Mouse (Mus musculus) fibroblast of lung, adult 2 months (primary cell): ENCODE data around the gene Cars.
A peak's percentile ranks its signal among the peaks of the same experiment; 100 is the strongest.
"Not testable (repeated sequence)": the region's sequence is repeated elsewhere in the genome, so short reads cannot be mapped to it uniquely, and the experiment has no call there.

Experiments
- DNase-seq: peaks from one replicate; pipeline ENCODE4 v3.0.0-alpha.2; 2011; ENCODE audit warnings: low read depth

The Cars gene

DNA sequence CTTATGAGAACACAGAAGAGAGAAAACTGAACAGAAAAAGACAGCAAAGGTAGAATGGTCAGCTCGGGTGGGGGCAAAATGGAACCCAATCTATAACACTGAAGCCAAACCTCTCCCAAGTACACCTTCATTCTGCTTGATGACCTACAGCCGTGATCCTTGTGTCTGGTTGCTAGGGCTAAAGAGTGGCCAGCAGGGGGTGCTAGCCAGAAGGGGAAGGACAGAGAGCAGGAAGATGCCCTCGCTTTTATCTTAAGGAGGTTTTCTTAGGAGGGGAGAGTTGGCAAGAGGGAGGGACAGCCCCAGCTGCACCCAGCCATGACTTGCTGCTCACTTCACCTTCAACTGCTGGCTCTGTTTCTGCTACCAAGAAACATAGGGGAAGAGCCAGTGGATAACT, 15.9 kb downstream of the Cars start:
- peak; percentile 29 for DNase-seq

DNA sequence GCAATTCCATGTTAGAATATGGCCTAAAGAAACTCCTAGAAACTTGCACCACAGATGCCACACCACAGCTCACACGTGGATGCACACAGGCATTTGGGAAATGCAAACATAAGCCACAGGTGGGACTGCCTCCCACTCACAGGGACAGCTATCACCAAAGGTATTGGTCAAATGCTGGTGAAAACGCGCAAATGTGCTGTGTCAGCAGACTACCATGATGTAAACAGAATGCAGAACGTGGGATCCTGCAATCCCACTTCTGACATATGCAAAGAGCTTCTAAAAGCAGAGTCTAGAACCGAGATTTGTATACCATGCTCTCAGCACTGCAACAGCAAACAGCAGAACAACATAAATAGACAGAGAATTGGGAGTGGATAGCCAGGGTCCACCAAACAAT, 16.9 kb downstream of the Cars start:
- no peak for DNase-seq

DNA sequence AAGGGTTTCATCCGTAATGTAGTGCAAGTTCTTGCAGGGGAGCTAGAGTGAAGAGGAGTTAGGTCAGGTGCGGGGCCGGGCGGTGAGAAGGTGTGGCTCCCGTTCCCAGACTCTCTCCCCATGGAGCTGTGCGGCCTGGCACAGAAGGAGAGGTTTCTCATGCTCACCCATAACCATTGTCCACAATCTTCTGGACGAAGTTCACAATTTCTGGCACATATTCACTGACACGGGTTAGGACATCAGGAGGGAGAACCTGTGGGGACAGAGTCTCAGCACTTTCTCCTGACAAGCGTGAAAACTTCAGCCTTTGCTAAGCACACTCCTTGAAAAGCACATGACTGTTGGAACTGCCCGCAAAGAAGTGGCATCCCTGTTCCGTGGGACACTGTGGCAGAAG, 24.1 kb downstream of the Cars start:
- DNase-seq, result no peak

DNA sequence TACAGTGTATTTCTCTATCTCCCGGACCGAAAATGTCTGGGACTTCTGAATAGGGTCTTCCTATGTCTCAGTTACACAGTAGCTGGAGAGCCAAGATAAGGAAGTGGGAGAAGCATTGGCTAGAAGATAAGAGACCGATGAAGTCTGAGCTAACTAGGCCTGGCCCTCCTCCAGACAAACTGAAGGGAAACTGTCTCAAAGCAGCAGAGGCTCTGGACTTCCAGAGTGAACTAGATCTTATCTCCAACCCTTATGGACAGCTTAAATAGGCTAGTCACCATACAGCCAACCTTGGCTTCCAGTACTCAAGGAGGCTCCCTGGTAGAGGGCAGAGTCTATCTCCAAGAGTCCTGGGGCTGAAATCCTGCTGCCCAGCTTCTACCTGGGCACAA, 34.2 kb downstream of the Cars start:
- DNase-seq, result no peak

DNA sequence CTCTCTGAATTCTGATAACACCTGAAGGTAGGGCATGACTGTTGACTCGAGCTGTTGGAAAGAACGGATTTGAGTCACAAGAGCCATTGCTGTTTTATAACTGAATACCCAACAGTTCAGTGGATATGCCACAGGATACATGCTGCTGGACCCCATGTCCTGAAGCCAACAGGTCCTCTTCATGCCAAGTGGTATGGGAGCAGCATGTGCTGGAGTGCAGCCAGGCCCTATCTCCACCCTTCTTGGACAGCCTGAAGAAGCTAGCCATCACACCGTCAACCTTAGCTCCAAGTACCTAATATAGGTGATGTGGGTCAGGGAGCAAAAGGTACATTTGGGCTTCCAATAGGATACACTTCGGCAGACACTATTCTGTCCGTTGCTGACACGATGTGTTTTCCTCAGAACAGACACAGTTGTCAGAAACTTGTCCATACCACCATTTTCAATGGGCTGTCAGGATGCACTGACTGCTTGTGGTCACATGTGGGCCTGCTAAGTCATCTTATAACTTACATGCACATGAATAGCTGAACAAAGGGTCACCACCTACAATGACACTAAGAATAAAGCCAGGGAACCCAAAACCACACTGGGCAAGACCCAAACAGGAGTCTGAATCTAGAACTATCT, 34.8 kb downstream of the Cars start:
- no peak for DNase-seq

DNA sequence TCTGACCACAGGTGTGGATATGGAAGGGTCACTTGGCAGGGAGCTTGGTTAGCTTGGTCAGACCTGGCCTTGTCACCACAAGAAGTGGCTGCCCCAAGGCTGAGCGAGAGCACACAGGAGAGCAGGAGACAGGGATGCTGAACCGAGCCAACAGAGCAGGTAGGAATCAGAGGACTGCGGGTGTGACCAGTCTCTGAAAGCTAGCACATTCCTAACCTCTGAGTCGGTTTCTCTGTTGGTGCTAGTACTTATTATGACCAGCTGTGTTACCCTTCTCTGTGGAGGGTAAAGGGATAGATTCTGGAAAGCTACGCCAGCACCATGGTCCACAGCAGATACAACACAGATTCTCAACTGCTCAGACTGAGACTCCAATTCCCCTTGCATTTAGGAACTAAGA, 36.1 kb downstream of the Cars start:
- DNase-seq, result no peak

DNA sequence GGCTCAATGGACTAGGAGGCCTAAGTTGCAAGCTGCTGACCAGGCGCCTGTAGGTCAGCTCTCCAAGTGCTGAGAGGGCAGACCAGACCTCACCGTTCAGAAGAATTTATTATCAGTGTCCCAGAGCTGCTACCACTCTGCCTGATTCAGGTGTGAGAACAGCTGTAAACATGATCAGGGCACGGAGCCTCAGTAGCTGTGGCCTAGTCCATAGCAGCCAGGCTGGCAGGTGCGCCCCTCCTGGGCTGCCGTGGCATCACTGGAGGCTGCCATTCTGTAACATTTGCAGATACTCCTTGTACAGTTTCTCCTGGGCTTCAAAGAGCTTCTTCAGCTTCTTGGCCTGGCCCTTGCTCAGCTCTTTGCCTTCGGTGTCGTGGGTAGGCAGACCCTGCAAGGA, 42.3 kb downstream of the Cars start:
- no peak for DNase-seq

DNA sequence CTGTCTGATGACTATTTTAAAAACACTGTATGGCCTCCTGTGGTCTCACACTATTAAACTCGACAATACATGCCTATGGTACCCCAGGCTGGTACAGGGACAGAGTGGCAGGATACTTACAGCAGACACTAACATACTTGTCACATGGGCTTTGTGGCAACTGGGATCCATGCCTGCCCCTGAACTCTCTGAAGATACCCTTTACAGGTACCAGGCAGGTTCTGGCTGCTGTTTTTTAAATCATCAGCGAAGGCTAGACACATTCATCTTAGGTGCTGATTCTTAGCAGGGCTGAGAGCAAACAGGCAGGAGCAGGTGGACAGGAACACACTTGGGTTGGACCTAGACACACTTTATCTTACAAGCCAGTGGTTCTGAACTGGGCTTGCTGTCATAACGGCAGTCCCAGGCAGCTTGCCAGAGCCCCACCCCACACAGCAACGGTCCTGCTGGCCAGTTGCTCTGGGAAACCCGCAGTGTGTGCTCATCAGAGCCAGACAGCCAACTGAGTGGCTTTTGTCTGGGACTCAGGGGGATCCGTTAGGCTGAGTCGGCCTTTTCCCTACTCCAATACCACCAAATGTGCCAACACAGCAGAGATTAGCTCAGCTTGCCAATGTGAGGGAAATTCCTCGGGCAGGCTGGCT, 42.8 kb downstream of the Cars start:
- DNase-seq, result peak; percentile 41

DNA sequence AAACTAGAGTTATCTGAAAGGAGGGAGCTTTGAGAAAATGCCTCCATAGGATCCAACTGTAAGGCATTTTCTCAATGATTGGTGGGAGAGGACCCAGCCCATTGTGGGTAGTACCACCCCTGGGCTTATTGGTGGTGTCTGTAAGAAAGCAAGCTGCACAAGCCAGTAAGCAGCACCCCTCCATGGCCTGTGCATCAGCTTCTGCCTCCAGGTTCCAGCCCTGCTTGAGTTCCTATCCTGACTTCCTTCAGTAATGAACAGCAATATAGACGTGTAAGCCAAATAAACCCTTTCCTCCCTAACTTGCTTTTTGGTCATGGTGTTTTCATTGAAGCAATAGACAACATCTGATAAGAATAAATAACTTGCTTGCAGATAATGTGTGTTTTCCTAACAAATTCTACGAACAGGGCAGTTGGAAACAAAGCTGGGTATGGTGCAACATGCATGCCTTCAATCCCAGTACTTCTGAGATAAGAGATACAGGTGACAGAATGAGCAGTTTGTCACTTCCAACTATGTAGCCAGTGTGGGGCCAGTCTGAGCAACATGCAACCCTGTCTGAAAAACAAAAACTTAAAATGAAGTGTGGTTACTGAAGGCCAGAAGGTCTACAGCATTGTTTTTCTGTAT, 50.2 kb downstream of the Cars start:
- no peak for DNase-seq

DNA sequence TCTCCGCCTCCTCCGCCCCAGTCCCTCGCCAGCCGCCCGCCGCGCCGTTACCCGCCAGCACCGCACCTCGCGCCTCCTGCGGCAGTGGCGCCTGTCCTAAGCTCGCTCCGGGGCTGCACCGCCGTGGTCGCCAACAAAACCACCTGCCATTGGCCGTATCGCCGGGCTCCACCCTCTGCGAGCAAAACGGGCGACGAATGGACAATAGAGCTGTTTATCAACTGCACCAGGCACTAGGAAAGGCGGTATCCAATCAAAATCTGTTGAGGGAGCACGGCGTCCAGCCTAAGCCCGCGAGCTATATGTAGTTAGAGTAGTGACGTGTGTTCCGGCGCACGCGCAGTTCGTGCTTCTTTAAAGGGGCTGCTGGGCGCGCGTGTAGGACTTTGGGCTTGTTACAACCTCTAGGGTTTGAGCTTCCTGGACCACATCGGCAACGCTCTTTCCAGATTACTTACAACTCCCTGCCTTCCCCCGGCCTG, 50.9 kb downstream of the Cars start, which contains the start of gene Nap1l4:
Gene Nap1l4 (minus strand): TSS at position 131 of the 482 bp plus-strand sequence.
- peak; percentile 98 for DNase-seq

DNA sequence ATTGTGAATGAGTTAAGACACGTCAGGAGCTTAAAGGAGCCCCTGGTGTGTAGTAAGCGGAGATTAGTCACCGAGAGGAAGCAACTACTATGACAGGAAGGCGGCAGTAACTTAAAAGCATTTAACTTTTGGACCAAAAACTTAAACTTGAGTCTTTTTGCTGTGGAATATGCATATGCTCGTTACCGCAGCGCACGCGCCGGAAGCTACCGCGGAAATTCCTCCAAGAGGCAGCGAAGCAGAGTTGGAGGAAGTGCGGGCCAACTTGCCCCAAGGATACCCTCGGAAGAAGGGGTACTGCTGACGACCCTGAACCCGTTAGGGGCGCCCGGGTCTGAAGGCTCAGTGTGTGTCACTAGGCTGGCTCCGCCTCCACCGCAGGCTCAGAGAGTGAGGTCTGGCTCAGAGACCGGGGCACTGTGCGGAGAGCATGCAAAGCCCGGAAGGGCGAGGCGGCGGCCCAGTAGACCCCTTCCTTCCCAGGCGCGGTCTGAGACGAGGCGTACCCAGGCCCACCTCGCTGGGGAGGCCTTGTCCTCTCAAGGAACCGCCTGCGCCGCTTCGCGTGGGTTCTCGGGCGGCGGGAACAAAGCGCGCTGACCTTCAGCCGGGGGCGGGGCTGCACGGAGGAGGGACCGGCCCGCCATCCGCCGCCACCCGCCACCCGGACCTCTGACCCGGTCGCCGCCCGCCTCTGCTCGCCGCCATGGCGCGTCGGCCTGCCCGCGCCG, 51.5 kb downstream of the Cars start:
- DNase-seq, result no peak

DNA sequence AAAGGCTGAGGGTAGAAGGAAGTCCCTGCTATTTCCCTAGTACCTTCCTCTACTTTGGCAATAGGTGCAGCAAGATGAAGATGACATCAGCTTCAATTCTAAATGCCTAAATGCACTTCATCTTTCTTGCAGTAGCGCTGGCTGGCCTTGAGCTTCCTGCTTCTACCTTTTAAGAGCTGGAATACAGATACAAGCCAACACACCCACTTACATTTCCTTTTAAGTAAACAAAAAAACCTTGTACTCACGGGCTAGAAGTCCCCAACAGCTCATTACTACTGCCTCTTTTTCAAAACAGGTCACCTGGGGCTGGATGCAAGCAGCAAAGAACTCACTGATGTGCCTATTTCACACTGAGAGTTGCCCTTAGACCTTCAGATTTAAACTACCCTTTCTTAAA, 53.3 kb downstream of the Cars start:
- no peak for DNase-seq

DNA sequence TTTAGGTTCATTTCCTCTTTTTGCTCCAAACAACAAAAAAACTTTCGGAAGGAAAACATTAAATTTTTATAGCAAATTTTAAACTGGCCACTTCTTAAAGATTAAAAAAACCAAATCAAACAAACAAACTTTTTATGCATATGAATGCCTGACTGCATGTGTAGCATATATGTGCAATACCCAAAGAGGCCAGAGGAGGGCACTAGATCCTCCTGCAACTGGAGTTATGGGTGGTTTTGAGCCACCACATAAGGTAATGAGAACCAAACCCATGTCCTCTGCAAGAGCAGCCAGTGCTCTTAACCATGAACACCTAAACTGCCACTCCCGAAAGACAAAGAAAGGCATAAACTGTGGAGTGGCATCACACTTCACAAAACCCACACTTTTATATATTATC, 55.5 kb downstream of the Cars start:
- DNase-seq, result no peak

DNA sequence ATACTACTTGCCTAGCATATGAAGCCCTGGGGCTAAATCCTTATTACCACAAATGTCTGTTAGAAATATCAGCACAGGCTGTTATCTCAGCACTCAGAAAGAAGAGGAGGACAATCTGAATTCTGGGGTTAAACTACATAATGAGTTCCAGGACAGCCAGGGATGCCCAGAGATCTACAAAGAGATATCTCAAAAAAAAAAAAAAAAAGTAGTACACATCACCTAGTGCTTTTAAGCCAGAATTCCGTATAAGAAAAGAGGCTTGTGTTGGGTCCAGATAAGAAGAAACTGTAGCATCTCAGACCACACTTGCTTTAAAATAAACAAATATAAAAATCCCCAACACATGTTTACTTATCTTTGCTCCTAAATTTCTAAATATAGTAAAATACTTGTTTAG, 61.2 kb downstream of the Cars start:
- DNase-seq, result no peak

DNA sequence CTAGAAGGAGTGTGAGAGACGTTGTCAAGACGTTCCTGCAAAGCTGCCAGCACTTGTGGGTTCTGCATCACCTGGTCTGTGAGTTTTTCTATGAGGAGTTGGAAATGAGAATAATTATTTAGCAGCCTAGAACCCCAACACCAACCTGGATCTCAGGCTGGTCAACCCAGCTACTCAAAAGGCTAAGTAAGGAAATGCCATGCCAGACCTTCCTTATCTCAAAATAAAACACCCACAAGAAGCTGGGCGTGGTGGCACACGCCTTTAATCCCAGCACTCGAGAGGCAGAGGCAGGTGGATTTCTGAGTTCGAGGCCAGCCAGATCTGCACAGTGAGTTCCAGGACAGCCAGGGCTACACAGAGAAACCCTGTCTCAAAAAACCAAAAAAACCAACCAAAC, 61.7 kb downstream of the Cars start:
- not testable (repeated sequence) for DNase-seq

DNA sequence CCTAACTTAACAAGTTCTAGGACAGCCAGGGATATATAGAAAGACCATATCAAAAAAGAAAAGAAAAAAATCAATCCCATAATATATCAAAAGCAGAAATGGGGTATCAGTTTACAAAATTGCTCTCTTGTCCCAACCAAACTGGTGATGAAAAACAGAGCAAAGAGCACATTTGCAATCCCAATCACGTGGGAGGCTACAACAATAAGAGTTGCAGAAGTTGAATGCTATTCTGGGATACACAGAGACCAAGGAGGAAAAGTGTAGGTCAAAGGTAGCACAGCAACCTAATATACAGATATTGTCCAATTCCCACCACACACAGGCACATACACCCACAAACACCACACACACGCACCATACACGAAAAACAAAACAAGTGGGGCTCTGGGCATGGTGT, 63.6 kb downstream of the Cars start:
- DNase-seq, result no peak

DNA sequence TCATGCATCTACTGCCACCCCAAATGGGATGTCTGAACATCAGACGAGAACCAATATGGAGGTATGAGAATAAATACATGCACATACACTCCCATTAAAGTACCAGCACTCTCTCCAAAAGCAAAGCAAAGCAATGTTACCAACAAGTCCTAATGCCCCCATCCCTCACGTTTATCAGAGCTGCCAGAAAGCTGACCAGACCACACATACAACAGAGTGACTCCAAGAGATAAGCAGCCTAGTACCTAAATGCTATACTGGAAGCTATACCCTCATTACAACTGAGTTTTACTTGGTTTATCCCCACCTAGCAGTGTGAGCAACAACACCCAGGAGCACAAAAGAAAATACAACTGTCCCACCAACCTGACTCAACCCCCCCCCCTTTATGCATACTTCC, 66.6 kb downstream of the Cars start:
- no peak for DNase-seq

DNA sequence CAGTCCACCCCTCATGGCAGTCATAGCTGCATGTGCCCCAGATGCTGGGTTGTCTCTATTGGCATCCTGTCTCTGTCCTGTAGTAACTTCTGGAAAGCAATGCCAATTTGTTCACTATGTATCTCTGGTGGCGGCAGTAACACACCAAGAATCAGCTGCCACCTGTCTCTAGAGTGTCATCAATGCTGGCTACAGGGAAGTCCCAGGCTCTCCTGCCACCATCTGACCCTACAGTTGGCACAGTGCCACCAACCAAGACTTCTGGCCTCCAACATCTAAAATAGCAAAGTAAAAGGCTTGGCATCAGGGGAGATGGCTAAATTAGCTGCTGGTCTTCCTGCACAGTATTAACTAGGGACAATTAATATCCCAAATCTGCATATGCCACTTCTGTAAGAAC, 67.5 kb downstream of the Cars start:
- DNase-seq, result no peak

DNA sequence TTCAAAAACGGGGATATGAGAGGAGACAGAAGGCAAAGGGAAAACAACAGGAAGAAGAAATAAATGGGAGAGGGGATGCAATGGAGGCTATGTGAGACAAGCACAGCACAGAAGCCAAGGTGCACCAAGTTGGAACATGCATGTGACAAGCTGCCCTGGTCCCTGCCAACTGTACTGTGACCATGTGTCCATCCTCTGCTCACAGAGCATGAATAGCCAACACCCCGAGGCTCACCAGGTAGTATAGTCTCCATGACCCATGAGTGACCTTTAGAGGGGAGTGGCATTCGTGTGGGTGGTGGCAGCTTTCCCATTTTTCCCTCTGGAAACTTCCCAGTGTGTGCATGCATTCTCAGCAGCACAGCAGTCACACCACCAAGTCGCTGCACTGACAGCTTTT, 80.6 kb downstream of the Cars start:
- DNase-seq, result no peak

DNA sequence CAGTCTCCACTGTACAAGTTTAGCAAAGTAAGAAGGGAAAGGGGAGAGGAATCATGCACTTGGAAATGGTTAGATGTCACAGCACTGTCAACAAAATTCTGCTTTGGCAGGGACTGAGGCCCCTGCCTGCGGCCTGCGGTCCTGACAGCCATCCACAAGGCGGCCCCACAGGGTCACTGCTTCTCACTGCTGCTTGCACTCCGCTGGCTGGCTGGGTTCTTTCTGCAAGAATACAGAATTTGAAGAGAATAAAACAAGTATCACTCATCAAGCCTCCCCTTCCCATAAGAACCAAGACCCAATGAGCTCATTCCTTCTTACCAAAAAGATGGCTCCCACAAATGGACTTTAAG, 85.5 kb downstream of the Cars start:
- DNase-seq, result no peak

DNA sequence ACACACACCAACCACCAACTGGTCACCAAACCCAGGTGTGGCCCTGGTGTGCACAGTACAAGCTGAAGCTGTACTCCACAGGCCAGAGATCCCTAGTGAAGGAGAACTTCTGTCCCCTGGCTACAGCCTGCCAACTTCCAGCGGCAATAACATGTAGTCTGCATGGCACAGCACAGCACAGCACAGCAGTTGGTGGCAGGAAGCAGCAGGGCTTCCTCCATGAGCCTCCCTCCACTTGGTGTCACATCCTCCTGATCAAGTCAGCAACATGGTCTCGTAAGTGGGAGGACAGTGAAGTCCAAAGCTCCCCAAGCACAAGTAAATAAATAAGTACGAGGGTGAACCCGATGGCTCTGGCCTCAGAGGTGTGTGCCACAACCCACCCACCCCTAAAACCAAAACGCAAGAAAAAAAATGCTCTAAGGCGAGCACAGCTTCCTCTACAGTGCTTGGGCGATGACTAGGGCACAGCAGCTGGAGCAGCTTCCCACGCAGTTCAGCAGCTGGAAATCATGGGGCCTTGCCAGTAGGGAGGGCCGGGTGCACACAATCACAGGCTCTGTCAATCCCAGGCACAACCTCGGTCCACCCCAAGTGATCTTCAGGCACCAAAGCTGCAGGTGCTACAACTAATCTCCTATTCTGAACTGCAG, 86.0 kb downstream of the Cars start:
- no peak for DNase-seq

DNA sequence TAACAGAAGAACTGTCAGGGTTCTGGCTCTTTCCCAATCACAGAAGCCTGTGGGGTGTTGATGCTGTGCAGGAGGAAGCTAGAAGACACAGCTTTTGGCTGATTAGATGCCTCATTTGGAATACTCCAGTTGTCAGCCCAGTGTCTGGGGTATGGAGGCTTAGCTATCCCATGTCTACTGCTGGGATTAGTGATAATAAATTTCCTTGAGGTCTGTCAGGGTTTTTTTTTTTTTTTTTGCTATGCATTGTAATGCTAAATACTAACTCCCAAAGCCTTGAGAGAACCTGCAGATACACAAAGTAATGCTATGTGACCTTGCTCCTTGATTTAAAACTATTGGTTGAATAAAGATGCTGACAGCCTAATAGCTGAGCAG, 88.6 kb downstream of the Cars start:
- no peak for DNase-seq
